Mouse (Mus musculus) small intestine, adult 2 months (tissue): ENCODE results near the gene Ppfibp1. TPM values are rescaled to one million over a fixed set of nuclear protein-coding genes. Genes with fewer than 3 reads are reported as not detected.

Source experiments
- H3K27ac ChIP-seq: fragments of 200-500 bp; 2 replicates; pipeline ENCODE4 v1.5.1; 2012; ENCODE audit warnings: low read depth, low read length, control low read depth, inconsistent platforms; ENCODE audit not compliant: insufficient read depth
- H3K27me3 ChIP-seq: fragments of 200-500 bp; 2 replicates; pipeline ENCODE4 v1.6.1; 2012; ENCODE audit warnings: mild to moderate bottlenecking, moderate library complexity, low read length, inconsistent platforms; ENCODE audit not compliant: control insufficient read depth, insufficient read depth
- H3K36me3 ChIP-seq: fragments of 200-500 bp; 2 replicates; pipeline ENCODE4 v1.6.1; 2012; ENCODE audit warnings: mild to moderate bottlenecking, low read length, control low read depth, inconsistent platforms; ENCODE audit not compliant: control insufficient read depth, insufficient read depth
- H3K4me1 ChIP-seq: fragments of 200-500 bp; 2 replicates; pipeline ENCODE4 v1.6.1; 2012; ENCODE audit warnings: low read length, inconsistent platforms, mixed read lengths; ENCODE audit not compliant: control insufficient read depth, insufficient read depth, insufficient read length
- H3K4me3 ChIP-seq: fragments of 200-500 bp; 2 replicates; pipeline ENCODE4 v1.5.1; 2012; ENCODE audit warnings: low read depth, mild to moderate bottlenecking, control low read depth, inconsistent platforms, low read length, moderate library complexity
- CTCF ChIP-seq: fragments of 200-500 bp; IDR thresholded peaks from 2 replicates; pipeline ENCODE4 v1.5.1; 2012; ENCODE audit warnings: low read depth, mild to moderate bottlenecking, control low read depth, inconsistent platforms, low read length, moderate library complexity, mixed read lengths; ENCODE audit not compliant: insufficient replicate concordance, insufficient read length; ENCODE audit errors: extremely low read depth
- POLR2A ChIP-seq: fragments of 200-500 bp; IDR thresholded peaks from 2 replicates; pipeline ENCODE4 v1.6.1; 2012; ENCODE audit warnings: low read depth, mild to moderate bottlenecking, control low read depth, inconsistent platforms, low read length, moderate library complexity
- WGBS: fragments of 180-500 bp; shearing (Covaris S2); methylation state at CpG from one replicate; pipeline ENCODE4 v1.1.7; 2018; 5-methylcytosine and 5-hydroxymethylcytosine counted together
- polyA plus RNA-seq: library from polyadenylated mRNA; depleted of rRNA; stranded (reverse); fragments of >200 nt; gene quantifications from 2 replicates; pipeline ENCODE4 v1.2.3, GENCODE M21; 2012

The Ppfibp1 gene
- polyA plus RNA-seq, 1 experiment, result 3.3 TPM

- Histone ChIP-seq H3K27ac (no peak overlapping the region), H3K4me1 (no peaks in the 10 kb centered on the region), H3K27me3 (no peaks in the 10 kb centered on the region), H3K4me3 (no peak overlapping the region), H3K36me3 (peaks cover 58% of the 10 kb centered on the region)
- TF ChIP-seq POLR2A (no peak), CTCF (no peak)
- WGBS, result 92% methylated on average over 19 of the region's 19 CpGs
Measured at GRCm38 (mm10) chr6:147053785-147054646, 165.7 kb downstream of the Ppfibp1 start.

DNA sequence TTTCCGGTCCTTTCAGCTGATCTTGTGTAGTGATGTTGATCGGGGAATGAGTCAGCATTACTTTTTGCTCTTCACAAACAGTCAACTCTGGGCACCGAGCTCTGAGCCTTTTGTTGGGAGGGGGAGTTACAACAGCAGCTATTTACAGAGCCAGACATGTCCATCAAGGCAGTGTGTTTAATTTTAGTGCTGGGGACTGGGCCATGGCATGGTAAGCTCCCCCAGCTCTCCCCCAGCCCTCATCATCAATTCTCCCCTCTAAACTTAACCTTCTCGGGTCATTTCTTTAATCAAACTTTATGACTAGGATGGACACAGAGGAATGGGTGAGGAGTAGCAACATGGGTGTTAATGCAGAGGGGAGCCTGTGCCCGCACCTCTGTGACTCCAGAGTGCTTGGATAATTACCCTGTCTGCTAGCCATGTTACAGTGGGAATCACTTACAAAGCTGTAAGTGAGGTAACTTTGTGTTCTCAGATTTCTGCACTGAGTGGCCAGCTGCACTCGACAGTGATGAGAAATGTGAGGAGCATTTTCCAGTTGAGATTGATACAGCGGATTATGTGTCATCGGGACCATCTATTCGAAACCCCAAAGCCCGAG lies 167.2 kb downstream of the Ppfibp1 start:
- Histone ChIP-seq H3K27ac (no peak overlapping the region), H3K4me3 (no peak overlapping the region), H3K36me3 (peaks cover 53% of the 10 kb centered on the region), H3K27me3 (no peaks in the 10 kb centered on the region), H3K4me1 (no peaks in the 10 kb centered on the region)
- TF ChIP-seq CTCF, result no peak
- no peak for TF ChIP-seq POLR2A
- 86% methylated on average over 10 of the region's 10 CpGs for WGBS

- no peak for TF ChIP-seq CTCF
- TF ChIP-seq POLR2A, result no peak
Measured at GRCm38 (mm10) chr6:147059326-147059725, 171.0 kb downstream of the Ppfibp1 start.

DNA sequence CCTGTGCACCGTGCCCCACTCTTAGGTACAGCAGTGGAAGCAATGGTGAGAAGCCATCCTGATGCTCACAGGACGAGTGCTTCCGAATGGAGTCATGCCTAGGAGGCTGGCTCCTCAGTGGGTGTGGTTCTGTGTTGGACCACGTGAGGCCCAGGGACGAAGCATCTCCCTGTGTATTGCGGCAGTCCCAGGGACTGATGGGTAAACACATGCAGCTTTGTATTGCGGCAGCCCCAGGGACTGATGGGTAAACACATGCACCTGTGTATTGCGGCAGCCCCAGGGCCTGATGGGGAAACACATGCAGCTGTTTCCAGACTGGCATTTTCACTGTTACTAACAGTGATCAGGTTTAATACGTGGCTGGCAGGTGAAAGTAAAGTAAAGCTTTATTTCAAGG lies 173.3 kb downstream of the Ppfibp1 start:
- H3K27ac ChIP-seq, result no peak overlapping the region
- H3K36me3 ChIP-seq, result peaks cover 31% of the 10 kb centered on the region
- H3K27me3 ChIP-seq, result no peaks in the 10 kb centered on the region
- H3K4me3 ChIP-seq, result no peak overlapping the region
- TF ChIP-seq CTCF (no peak), POLR2A (no peak)
- 40% methylated on average over 9 of the region's 9 CpGs for WGBS
- peaks cover 24% of the 10 kb centered on the region for H3K4me1 ChIP-seq

More at GRCm38 (mm10) chr6:147059326-147059725, 171.0 kb downstream of the Ppfibp1 start:
- Histone ChIP-seq H3K4me1 (peaks cover 13% of the 10 kb centered on the region), H3K4me3 (no peak overlapping the region), H3K27ac (no peak overlapping the region), H3K27me3 (no peaks in the 10 kb centered on the region), H3K36me3 (peaks cover 43% of the 10 kb centered on the region)
- 80% methylated on average over 7 of the region's 7 CpGs for WGBS

DNA sequence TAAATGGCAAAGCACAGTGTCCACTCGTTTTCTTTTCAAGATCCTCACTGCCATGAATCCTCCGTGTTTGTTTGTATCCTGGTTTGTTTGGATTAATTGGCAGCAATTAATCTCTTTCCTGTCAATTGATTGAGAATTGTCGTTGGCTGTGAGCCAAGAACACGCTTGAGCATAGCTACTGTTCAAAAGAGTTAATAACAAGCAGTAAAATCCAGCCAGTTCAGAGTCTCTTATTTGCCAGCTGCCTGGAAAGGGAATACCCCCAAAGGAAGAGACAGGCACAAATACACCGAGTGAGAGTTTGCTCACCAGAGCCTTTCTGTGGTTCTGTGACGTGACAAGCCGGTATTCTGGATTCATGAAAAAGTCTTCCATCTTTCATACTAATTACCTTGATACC lies 173.7 kb downstream of the Ppfibp1 start:
- H3K27me3 ChIP-seq, result no peaks in the 10 kb centered on the region
- TF ChIP-seq POLR2A (no peak), CTCF (no peak)
- peaks cover 24% of the 10 kb centered on the region for H3K4me1 ChIP-seq
- H3K36me3 ChIP-seq, result peaks cover 30% of the 10 kb centered on the region
- WGBS, result 31% methylated on average over 7 of the region's 7 CpGs
- H3K4me3 ChIP-seq, result no peak overlapping the region
- no peak overlapping the region for H3K27ac ChIP-seq

GRCm38 (mm10) chr6:147062694-147063093 lies 174.4 kb downstream of the Ppfibp1 start:
- Histone ChIP-seq H3K27me3 (no peaks in the 10 kb centered on the region), H3K27ac (no peak overlapping the region), H3K4me1 (peaks cover 24% of the 10 kb centered on the region), H3K4me3 (no peak overlapping the region), H3K36me3 (peaks cover 30% of the 10 kb centered on the region)
- TF ChIP-seq POLR2A (no peak), CTCF (no peak)
- WGBS, result 71% methylated on average over 7 of the region's 7 CpGs
